Mouse (Mus musculus) kidney, postnatal 10 days (tissue): ENCODE data around the gene Ptpn14.

Experiments
- DNase-seq: peaks from one replicate; pipeline ENCODE4 v3.0.0; 2021; ENCODE audit warnings: mixed read lengths

The Ptpn14 gene

DNA sequence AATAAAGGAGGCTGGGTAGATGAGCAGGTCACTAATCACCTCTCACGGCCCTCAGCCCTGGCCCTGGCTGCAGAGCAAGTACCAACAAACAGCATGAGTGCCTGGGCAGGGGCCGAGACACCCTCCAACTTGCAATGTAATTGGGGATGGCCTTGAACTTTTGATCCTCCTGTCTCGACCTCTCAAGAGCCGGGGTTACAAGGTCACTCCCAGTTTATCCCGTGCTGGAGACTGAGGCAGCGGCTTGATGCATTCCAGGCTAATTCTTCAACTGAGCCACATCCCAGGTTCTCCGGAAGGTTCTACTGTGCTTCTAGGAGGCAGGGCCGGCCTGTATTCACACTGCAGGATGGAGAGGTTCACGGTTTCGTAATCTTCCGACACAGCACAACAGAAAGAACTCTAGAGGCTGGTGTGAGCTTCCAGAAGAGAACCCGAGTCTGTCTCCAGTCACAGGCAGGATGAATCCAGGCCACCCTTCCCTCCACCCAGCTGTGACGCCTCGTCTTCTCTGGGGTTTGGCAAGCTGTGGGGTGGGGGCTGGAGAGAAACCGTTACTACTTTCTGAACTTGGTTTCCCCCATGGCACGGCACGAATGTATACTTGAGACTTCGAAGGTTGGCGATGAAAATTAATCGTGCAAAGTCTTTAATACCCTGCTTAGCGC is 185.2 kb downstream of the Ptpn14 start:
- DNase-seq = no peak

DNA sequence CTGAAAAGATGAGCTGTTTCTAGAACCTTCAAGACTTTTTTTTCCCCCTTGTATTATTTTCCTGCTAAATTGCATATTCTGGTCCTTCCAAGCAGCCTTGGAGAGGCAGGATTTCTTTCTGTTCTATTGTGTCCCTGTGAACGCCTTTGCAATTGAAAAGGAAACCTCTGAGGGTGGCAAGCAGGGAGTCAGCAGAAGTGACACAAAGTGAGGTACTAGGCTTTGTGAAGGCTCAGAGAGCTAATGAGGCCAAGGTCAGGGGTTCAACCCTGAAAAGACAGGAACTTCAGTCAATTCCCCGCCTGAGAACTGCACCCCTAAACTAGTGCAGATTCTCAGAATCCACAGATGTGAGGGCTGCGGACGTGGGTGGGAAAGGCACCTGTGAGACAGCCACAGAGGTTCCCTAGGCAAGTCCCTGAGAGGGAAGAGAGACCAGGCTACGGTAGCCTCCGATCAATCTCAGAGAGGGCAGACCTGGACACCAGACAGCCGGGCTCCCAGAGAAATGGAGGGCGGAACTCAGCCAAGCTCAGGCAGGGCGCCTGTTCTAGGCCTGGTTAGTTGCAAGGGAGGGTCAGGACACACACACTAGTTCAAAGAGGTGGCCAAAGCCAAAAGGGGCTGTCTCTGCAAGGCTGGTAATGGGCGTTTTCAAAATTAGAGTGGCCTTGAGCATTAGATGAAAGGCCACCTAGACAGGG is 188.5 kb downstream of the Ptpn14 start:
- no peak for DNase-seq

DNA sequence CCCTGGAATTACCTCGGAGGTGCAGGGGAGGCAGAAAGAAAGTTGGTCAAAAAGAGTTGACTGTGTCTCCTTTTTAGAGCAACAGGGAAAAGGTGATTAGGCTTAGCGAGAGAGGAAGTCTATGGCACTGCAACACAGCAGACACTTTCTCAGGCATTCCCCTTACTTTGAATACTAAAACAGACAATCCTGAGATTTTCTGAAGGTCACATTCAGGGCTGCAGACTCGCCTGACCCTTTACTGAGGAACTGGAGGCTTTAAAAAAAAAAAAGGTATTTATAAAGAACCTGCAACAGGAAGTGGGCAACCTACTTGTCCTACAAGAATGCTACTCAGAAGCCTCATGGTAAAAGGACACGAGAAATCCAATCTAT is 189.0 kb downstream of the Ptpn14 start:
- no peak for DNase-seq

DNA sequence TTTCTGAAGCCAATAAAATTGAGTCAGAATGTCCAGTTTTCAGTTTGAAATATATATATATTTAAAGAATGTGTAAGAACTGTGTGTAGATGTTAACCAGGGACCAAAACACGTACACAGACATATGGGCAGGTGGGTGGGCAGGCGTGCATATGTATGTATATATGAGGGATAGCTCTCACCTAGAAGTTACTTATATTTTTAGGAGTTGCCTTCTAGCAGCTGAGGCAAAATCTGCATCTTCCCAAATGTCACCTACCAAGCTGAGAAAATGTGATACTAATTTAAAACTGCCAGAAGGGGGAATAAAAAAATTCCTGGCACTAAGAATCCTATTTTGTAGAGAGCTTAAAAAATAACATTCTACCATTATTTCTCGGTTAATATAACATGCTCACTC is 191.7 kb downstream of the Ptpn14 start:
- no peak for DNase-seq

DNA sequence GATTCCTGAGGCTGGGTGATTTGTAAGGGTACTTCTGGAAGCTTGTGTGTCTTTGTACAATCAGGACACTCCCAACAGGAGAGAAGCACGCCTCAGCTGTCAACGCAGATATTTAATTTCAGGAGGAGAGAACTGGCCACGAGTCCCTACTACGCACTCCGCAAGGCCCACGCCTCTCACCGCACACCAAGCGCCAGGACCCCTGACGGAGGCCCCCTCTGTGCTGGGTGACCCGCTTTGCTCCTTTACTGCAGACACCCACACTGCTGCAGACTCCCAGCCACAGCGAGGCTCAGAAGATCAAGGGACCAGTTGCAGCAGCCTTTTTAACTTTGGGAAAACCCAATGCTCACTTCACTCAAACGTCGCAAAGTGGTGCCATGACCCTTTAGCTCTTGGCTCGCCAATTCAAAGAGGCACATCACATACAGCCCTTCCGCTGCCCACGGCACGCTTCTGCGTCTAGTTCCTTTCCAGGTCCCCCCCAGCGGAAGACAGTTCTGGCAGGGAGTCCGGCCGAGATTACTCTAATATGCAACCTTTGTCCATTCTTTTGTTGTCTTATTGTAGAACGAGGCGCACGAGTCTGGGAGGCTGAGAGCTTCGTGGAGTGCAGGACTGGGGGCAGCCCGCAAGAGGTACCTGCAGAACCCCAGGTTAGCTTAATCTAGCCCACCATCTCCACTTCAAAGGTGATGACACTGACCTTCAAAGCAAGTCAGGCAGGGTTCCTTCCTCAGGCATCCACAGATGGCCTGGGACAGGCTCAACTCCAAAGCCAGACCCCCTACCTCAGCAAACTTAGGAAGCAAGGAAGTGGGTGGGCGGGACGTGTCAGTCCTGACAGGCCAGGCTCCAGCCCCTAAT is 192.9 kb downstream of the Ptpn14 start:
- peak; percentile 54 for DNase-seq

DNA sequence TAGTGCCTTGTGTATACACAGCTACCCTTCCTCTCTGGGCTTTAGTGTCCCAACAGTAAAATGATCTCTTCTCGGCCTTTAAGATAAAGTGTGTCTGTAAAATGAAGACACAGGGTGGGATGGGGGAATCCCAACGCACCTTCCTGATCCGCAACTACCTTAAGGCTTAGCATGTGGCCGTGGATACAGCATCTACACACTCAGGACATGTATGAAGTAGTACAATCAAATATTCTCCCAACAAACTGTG is 193.4 kb downstream of the Ptpn14 start:
- no peak for DNase-seq

DNA sequence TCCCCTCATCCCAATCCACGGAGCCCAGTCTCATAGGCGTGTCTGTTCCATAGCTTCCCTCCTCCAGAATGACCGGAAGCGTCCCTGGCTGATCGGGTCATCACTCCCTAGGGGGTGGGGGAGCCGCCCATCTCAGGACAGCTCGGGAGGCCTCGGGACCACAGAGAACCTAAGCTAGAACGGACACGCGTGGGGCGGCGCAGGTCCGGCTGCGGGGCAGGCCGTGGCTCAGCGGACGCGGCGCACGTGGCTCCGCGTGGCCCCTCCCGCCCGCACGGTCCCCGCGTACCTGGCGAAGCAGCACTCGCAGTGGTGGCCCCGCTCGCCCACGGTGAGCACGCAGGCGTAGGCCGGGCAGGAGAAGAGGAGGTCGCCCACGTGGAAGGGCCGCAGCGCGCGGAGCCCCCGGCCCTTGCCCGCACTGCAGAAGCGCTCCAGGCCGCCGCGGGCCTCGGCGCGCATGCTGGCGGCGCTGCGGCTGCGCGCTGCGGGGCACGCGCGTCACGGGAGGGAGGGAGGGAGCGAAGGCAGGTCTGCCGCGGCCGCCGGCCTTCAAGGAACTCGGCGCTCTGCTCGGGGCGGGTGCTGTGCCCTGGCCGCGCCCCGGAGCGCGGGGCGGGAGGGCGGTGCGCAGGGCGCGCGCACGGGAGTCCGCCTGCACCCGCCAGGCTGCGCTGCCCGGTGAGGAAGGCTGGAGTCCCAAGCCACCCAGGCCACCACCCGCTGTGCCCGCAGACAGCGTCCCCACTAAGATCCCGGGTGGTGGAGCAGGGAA is 193.9 kb downstream of the Ptpn14 start, which contains the start of gene Smyd2:
Gene Smyd2 (minus strand): TSS at position 546 of the 775 bp plus-strand sequence.
- DNase-seq = peak; percentile 84

DNA sequence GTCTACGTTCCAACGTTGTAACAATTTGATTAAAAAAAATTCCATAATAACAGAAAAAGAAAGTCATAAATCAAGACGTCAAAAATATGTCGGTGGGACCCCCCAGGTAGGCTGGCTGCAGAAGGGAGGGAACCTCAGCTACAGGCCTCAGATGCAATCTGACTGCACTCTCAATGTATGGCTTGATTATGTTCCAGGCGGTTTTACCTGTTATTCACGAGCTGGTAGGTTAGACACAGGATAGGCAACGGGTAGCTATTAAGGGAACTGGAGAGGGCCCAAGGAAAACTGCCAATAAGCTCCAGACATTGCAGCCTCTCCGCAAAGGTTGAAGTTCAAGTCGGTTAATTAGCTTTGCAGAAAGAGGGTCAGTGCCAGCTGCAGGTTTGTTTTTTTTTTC is 194.7 kb downstream of the Ptpn14 start:
- DNase-seq = peak; percentile 32

DNA sequence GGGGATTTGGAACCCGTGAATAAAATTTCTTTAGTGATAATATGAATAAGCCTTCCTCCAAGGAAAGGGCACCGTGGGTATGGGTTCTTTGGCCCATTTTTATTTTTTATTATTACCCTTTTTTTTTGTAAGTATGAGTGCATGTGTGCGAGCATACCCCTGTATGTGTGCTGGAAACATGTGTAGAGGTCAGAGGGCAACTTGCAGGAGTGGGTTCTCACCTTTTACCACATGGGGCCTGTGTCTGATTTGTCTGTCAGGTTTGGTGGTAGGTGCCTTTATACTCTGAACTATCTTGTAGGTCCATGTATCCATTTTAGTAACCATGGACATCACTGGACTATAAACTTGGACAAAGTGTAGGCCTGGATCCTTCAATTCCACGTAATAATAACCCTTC is 195.1 kb downstream of the Ptpn14 start:
- no peak for DNase-seq

DNA sequence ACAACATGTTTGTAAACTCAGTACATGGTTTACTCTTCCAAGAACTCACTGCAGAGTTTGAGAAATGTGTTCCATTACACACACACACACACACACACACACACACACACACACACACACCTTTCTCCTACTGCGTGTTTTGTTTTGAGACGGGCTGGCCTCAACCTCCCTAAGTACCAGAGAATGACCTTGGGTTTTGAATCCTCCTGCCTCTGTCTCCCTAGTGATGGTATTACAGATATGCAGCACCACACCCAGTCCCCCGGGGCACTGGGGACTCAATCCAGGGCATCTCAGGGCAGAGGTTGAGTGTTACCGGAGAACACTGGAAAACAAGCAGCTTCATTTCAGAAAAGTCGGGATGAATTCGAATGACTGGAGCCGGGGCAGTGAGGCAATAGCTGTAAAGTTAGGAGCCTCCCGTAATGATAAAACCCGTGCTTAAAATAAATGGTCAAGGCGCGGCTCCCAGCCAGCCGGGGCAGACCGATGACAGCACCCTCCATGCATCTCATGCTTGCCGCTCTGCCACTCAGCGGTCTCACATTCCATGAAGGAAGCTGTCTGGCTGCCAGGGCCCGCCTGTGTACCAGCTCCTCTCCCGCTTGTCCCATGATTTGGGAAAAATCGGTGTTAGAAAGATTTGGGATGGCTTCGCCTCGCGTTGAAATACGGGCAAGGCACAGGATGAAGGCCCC is 196.0 kb downstream of the Ptpn14 start:
- DNase-seq = no peak

DNA sequence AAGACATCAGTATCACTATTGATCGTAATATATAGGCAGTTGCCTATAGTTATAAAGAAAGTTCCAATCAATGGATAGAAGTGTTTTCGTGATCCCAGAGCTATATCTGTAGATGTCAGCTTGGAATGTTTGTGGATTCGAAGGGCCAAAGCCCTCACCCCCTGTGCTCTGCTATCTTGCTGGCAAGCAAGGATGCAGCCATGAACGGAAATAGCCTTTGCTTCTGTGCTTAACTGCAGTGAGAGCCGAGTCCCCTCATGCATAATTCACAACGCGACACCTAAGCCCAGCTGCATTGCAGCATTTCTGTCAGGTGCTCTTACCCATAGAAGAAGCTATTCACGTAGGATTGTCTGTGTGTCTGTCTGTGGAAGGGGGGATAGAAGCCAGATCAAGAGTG is 198.2 kb downstream of the Ptpn14 start:
- no peak for DNase-seq
